Mouse (Mus musculus): ENCODE measurements around the gene Mt3. TPM values are rescaled to one million over a fixed set of nuclear protein-coding genes. Genes with fewer than 3 reads are reported as not detected.

The Mt3 gene
- total and polyA plus RNA-seq, 3 experiments, result not detected

DNA sequence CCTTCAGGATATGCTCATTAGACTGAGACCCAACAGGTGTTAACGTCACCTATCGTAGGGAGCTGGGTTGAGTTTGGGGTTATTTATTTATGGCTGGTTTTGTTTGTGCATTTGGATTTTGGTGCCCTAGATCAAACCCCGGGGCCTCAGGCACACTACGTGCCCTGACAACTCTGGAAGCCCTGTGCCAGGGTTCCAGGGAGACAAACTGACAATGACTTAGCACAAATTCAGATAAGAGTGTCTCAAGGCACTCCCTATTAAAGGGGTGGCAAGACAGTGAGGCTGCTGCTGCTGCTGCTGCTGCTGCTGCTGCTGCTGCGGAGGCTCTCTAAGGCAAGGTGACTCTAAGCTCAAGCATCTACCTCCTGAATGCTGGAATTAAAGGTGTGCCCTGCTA lies 17.1 kb downstream of the Mt3 start (continued):
- TF ChIP-seq GABPA (IDR thresholded peaks at IDR 0.05; ENCODE audit: low read depth, low read length), result peak; percentile 86
- no peak for TF ChIP-seq MEF2A (IDR thresholded peaks at IDR 0.05; ENCODE audit: extremely low read depth, insufficient replicate concordance, low read depth, low read length, poor library complexity, severe bottlenecking)
- no peak for TF ChIP-seq MYC (IDR thresholded peaks at IDR 0.05; ENCODE audit: low read depth, low read length)
- peak in 1 of 2 experiments; percentile 77; a peak in 2 of 4 replicates for TF ChIP-seq POLR2A (IDR thresholded peaks at IDR 0.05; ENCODE audit: control insufficient read depth in 1 of 2, insufficient read depth in 1 of 2, low read depth in 1 of 2, low read length in 2 of 2, poor library complexity in 1 of 2)
- no peak for TF ChIP-seq MAZ (IDR thresholded peaks at IDR 0.05; ENCODE audit: low read depth, low read length)
- peak; percentile 65 for TF ChIP-seq GATA1 (IDR thresholded peaks at IDR 0.05; ENCODE audit: low read depth, low read length)
- no peak for TF ChIP-seq SMC3 (IDR thresholded peaks at IDR 0.05; ENCODE audit: low read depth, low read length)
- TF ChIP-seq MYB (IDR thresholded peaks at IDR 0.05; ENCODE audit: low read depth, low read length), result peak; percentile 47; the same call in 1 of the 2 replicates
- no peak for TF ChIP-seq JUND (IDR thresholded peaks at IDR 0.05; ENCODE audit: low read depth, low read length)
- TF ChIP-seq ELF1 (IDR thresholded peaks at IDR 0.05; ENCODE audit: low read depth, low read length), result no peak
- TF ChIP-seq SIN3A (IDR thresholded peaks at IDR 0.05; ENCODE audit: low read length), result peak; percentile 80
- TF ChIP-seq POLR2AphosphoS2 (IDR thresholded peaks at IDR 0.05; ENCODE audit: low read length), result no peak
- TF ChIP-seq NRF1 (IDR thresholded peaks at IDR 0.05; ENCODE audit: insufficient read depth, low read depth, low read length, poor library complexity, severe bottlenecking), result no peak
- no peak for TF ChIP-seq POLR2AphosphoS5 (IDR thresholded peaks at IDR 0.05; ENCODE audit: borderline replicate concordance, low read depth, low read length)

DNA sequence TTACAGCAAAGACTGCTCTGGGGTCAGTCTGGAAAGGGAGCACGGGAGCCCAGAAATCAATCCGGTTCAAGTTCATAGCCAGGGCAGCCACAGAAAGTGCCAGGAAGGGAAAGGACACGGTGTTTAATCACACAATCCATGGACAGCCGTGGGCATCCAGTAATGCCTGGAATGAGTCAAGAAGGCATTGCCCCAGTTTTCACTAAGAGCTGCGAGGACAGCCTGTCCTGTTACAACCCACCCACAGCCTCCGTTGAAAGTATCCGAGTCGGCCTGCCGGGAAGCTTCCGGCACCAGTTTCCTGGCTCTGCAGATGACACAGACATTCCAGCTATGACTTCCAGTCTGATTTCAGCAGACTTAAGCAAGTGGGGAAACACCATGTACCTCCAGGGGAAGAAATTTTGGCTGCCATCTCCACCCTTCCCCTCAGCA lies 18.9 kb downstream of the Mt3 start:
- Histone ChIP-seq H3K36me3 (ENCODE audit: control insufficient read depth in 1 of 2, insufficient read depth in 2 of 2, low read length in 2 of 2) (peaks cover 0 to 29% of the 10 kb centered on the region in 2 experiments; a peak in 2 of 4 replicates), H3K27ac (ENCODE audit: control insufficient read depth, low read depth, low read length) (peak overlapping the region; percentile 88), H3K27me3 (ENCODE audit: control insufficient read depth in 1 of 2, insufficient read depth in 2 of 2, low read length in 2 of 2) (no peaks in the 10 kb centered on the region), H3K9ac (ENCODE audit: control insufficient read depth, low read depth, low read length, poor library complexity, severe bottlenecking) (peak overlapping the region; percentile 78), H3K9me3 (replicated peaks; ENCODE audit: insufficient read depth, low read length) (no peaks in the 10 kb centered on the region), H3K79me2 (ENCODE audit: control insufficient read depth, insufficient read depth, low read length, poor library complexity) (peaks cover 21% of the 10 kb centered on the region), H3K4me1 (ENCODE audit: control insufficient read depth in 1 of 2, insufficient read depth in 2 of 2, low read length in 2 of 2) (peaks cover 13 to 44% of the 10 kb centered on the region in 2 experiments), H3K4me3 (ENCODE audit: control insufficient read depth in 1 of 2, insufficient read depth in 1 of 2, low read depth in 2 of 2, low read length in 2 of 2) (peak overlapping the region; percentile 50 to 74)
- TF ChIP-seq MYC (IDR thresholded peaks at IDR 0.05; ENCODE audit: low read depth, low read length) (no peak), ETS1 (IDR thresholded peaks at IDR 0.05; ENCODE audit: low read depth, low read length) (no peak), SIN3A (IDR thresholded peaks at IDR 0.05; ENCODE audit: low read length) (no peak), ZC3H11A (IDR thresholded peaks at IDR 0.05; ENCODE audit: low read depth, low read length) (no peak), JUND (IDR thresholded peaks at IDR 0.05; ENCODE audit: low read depth, low read length) (no peak), TBP (IDR thresholded peaks at IDR 0.05; ENCODE audit: low read depth, low read length) (no peak), TAL1 (IDR thresholded peaks at IDR 0.05; ENCODE audit: low read length) (no peak), USF2 (IDR thresholded peaks at IDR 0.05; ENCODE audit: borderline replicate concordance in 1 of 2, insufficient read depth in 1 of 2, low read depth in 1 of 2, low read length in 2 of 2) (no peak), GABPA (IDR thresholded peaks at IDR 0.05; ENCODE audit: low read depth, low read length) (no peak), ZNF384 (IDR thresholded peaks at IDR 0.05; ENCODE audit: low read depth, low read length) (no peak), ZMIZ1 (IDR thresholded peaks at IDR 0.05; ENCODE audit: low read depth, low read length) (no peak), GATA1 (IDR thresholded peaks at IDR 0.05; ENCODE audit: low read depth, low read length) (no peak), RCOR1 (IDR thresholded peaks at IDR 0.05; ENCODE audit: low read depth, low read length) (no peak), MEF2A (IDR thresholded peaks at IDR 0.05; ENCODE audit: extremely low read depth, insufficient replicate concordance, low read depth, low read length, poor library complexity, severe bottlenecking) (no peak)
- no peak for DNase-seq (ENCODE audit: low read depth, low spot score)
